Mouse (Mus musculus) kidney, embryonic 15.5 days (tissue): Measurements from ENCODE around the gene Tmem102. TPM values are rescaled to one million over a fixed set of nuclear protein-coding genes. Genes with fewer than 3 reads are reported as not detected.

Source experiments
- ATAC-seq: fragments of 200-750 bp; cut with Nextera tagmentation; replicated peaks from 2 replicates; pipeline ENCODE4 v1.8.0; 2017; ENCODE audit warnings: moderate TSS enrichment; ENCODE audit not compliant: low FRiP score
- H3K27ac ChIP-seq: fragments of 300-500 bp; sonication (generic); 2 replicates; pipeline ENCODE4 v1.5.1; 2015; ENCODE audit warnings: mild to moderate bottlenecking, inconsistent platforms
- H3K27me3 ChIP-seq: fragments of 300-500 bp; sonication (generic); 2 replicates; pipeline ENCODE4 v1.6.1; 2015; ENCODE audit warnings: inconsistent platforms
- H3K36me3 ChIP-seq: fragments of 300-500 bp; sonication (generic); 2 replicates; pipeline ENCODE4 v1.6.1; 2015; ENCODE audit warnings: inconsistent platforms
- H3K4me1 ChIP-seq: fragments of 300-500 bp; sonication (generic); 2 replicates; pipeline ENCODE4 v1.6.1; 2015; ENCODE audit warnings: inconsistent platforms
- H3K4me2 ChIP-seq: fragments of 300-500 bp; sonication (generic); 2 replicates; pipeline ENCODE4 v1.6.1; 2015; ENCODE audit warnings: moderate library complexity, mild to moderate bottlenecking, inconsistent platforms
- H3K4me3 ChIP-seq: fragments of 300-500 bp; sonication (generic); replicated peaks from 2 replicates; pipeline ENCODE4 v1.5.1; 2015; ENCODE audit warnings: mild to moderate bottlenecking, inconsistent platforms
- H3K9ac ChIP-seq: fragments of 300-500 bp; sonication (generic); 2 replicates; pipeline ENCODE4 v1.6.1; 2015; ENCODE audit warnings: mild to moderate bottlenecking, inconsistent platforms
- H3K9me3 ChIP-seq: fragments of 300-500 bp; sonication (generic); replicated peaks from 2 replicates; pipeline ENCODE4 v1.6.1; 2016; ENCODE audit warnings: inconsistent platforms
- WGBS: fragments of 180-500 bp; shearing (Covaris S2); methylation state at CpG from one replicate; pipeline ENCODE4 v1.1.7; 2015; ENCODE audit warnings: mixed read lengths; 5-methylcytosine and 5-hydroxymethylcytosine counted together
- polyA plus RNA-seq: library from polyadenylated mRNA; unstranded; fragments of >200 nt; fragmentation: Nextera tagmentation; extraction: Ambion mirVana; gene quantifications from 2 replicates; pipeline ENCODE4 v1.2.1, GENCODE M21; 2015

Tmem102 gene
- polyA plus RNA-seq, 1 experiment from 2014 or later = 8.3 TPM

GRCm38 (mm10) chr11:69760901-69761200 is 44.6 kb downstream of the Tmem102 start:
- Histone ChIP-seq H3K27me3 (no peaks in the 10 kb centered on the region), H3K4me1 (peaks cover 37% of the 10 kb centered on the region), H3K9ac (no peak overlapping the region), H3K4me2 (no peak overlapping the region), H3K4me3 (no peak overlapping the region), H3K36me3 (no peaks in the 10 kb centered on the region), H3K27ac (0 out of 2 replicates have a peak overlapping the region, but pooled peaks have one; percentile 100), H3K9me3 (no peaks in the 10 kb centered on the region)
- WGBS = 96% methylated on average over 7 of the region's 7 CpGs
- ATAC-seq = no peak

- H3K36me3 ChIP-seq = no peaks in the 10 kb centered on the region
- H3K4me1 ChIP-seq = peaks cover 39% of the 10 kb centered on the region
- H3K9me3 ChIP-seq = no peaks in the 10 kb centered on the region
- no peak overlapping the region for H3K4me3 ChIP-seq
- H3K27ac ChIP-seq = peak overlapping the region; percentile 100
- 0 out of 2 replicates have a peak overlapping the region, but pooled peaks have one; percentile 76 for H3K9ac ChIP-seq
- WGBS = 84% methylated on average over 14 of the region's 14 CpGs
- H3K27me3 ChIP-seq = no peaks in the 10 kb centered on the region
- ATAC-seq = no peak
- H3K4me2 ChIP-seq = peak overlapping the region; percentile 64
Measured at GRCm38 (mm10) chr11:69760160-69760900, 45.1 kb downstream of the Tmem102 start.

GRCm38 (mm10) chr11:69758971-69759721 is 46.3 kb downstream of the Tmem102 start:
- Histone ChIP-seq H3K27ac (peak overlapping the region; percentile 100), H3K9ac (peak overlapping the region; percentile 76), H3K4me1 (peaks cover 45% of the 10 kb centered on the region), H3K27me3 (no peaks in the 10 kb centered on the region), H3K4me3 (peak overlapping the region; percentile 69), H3K9me3 (no peaks in the 10 kb centered on the region), H3K36me3 (no peaks in the 10 kb centered on the region), H3K4me2 (peak overlapping the region; percentile 64)
- under 1% methylated on average over 37 of the region's 37 CpGs for WGBS
- peak; percentile 89 for ATAC-seq

GRCm38 (mm10) chr11:69758478-69758970 is 46.9 kb downstream of the Tmem102 start, which contains the start of gene Polr2a:
Gene Polr2a, minus strand, starts transcription at chr11:69758637.
- H3K4me1 ChIP-seq = peaks cover 49% of the 10 kb centered on the region
- H3K4me2 ChIP-seq = peak within 1 kb of the TSS; percentile 64
- peak within 1 kb of the TSS; percentile 76 for H3K9ac ChIP-seq
- H3K27ac ChIP-seq = peak within 1 kb of the TSS; percentile 100
- 0% methylated on average over 36 of the region's 36 CpGs for WGBS
- peak; percentile 95 for ATAC-seq
- H3K36me3 ChIP-seq = no peaks in the 10 kb centered on the region
- H3K9me3 ChIP-seq = no peaks in the 10 kb centered on the region
- H3K4me3 ChIP-seq = peak within 1 kb of the TSS; percentile 69
- H3K27me3 ChIP-seq = no peaks in the 10 kb centered on the region

- Histone ChIP-seq H3K36me3 (no peaks in the 10 kb centered on the region), H3K27ac (peak overlapping the region; percentile 100), H3K9me3 (no peaks in the 10 kb centered on the region), H3K4me1 (peaks cover 51% of the 10 kb centered on the region), H3K4me2 (peak overlapping the region; percentile 64), H3K27me3 (no peaks in the 10 kb centered on the region), H3K9ac (peak overlapping the region; percentile 76), H3K4me3 (peak overlapping the region; percentile 69)
- peak; percentile 89 for ATAC-seq
- under 1% methylated on average over 26 of the region's 26 CpGs for WGBS
Measured at GRCm38 (mm10) chr11:69758090-69758456, 47.4 kb downstream of the Tmem102 start.

GRCm38 (mm10) chr11:69757303-69758089 is 47.9 kb downstream of the Tmem102 start:
- 0 out of 2 replicates have a peak, but pooled peaks have one; percentile 0 for ATAC-seq
- peak overlapping the region; percentile 69 for H3K4me3 ChIP-seq
- peak overlapping the region; percentile 64 for H3K4me2 ChIP-seq
- H3K9me3 ChIP-seq = no peaks in the 10 kb centered on the region
- H3K27me3 ChIP-seq = no peaks in the 10 kb centered on the region
- H3K36me3 ChIP-seq = no peaks in the 10 kb centered on the region
- WGBS = 34% methylated on average over 9 of the region's 9 CpGs
- peaks cover 53% of the 10 kb centered on the region for H3K4me1 ChIP-seq
- H3K9ac ChIP-seq = peak overlapping the region; percentile 76
- peak overlapping the region; percentile 100 for H3K27ac ChIP-seq

GRCm38 (mm10) chr11:69754701-69755100 is 50.7 kb downstream of the Tmem102 start:
- no peak overlapping the region for H3K9ac ChIP-seq
- no peaks in the 10 kb centered on the region for H3K27me3 ChIP-seq
- peaks cover 45% of the 10 kb centered on the region for H3K4me1 ChIP-seq
- ATAC-seq = no peak
- 52% methylated on average over 3 of the region's 3 CpGs for WGBS
- H3K4me2 ChIP-seq = peak overlapping the region; percentile 49
- no peaks in the 10 kb centered on the region for H3K36me3 ChIP-seq
- no peak overlapping the region for H3K27ac ChIP-seq
- no peaks in the 10 kb centered on the region for H3K9me3 ChIP-seq
- H3K4me3 ChIP-seq = peak overlapping the region; percentile 0; the same call in 1 of the 2 replicates

GRCm38 (mm10) chr11:69754233-69754632 is 51.2 kb downstream of the Tmem102 start:
- no peak overlapping the region for H3K27ac ChIP-seq

More at GRCm38 (mm10) chr11:69754233-69754632, 51.2 kb downstream of the Tmem102 start:
- Histone ChIP-seq H3K27me3 (no peaks in the 10 kb centered on the region), H3K4me3 (no peak overlapping the region), H3K36me3 (no peaks in the 10 kb centered on the region; the same call in 1 of the 2 replicates), H3K9me3 (no peaks in the 10 kb centered on the region), H3K9ac (no peak overlapping the region), H3K4me2 (0 out of 2 replicates have a peak overlapping the region, but pooled peaks have one; percentile 49), H3K4me1 (peaks cover 41% of the 10 kb centered on the region)
- WGBS = 89% methylated on average over 5 of the region's 5 CpGs
- no peak for ATAC-seq

Other genes with a start within 250 kb of the Tmem102 start
- gene Efnb3, start 245.4 kb downstream of the Tmem102 start, polyA plus RNA-seq = 11.9 and 14.3 TPM in 2 replicates
- 26.6 and 27.9 TPM in 2 replicates for gene Wrap53, start 225.4 kb downstream of the Tmem102 start, polyA plus RNA-seq
- 175 and 195 TPM in 2 replicates for gene Trp53, start 225.3 kb downstream of the Tmem102 start, polyA plus RNA-seq
- 11.2 and 13.5 TPM in 2 replicates for gene Atp1b2, start 199.7 kb downstream of the Tmem102 start, polyA plus RNA-seq
- 0.30 and 0.49 TPM in 2 replicates for gene Shbg, start 187.7 kb downstream of the Tmem102 start, polyA plus RNA-seq
- 17.8 and 23.1 TPM in 2 replicates for gene Sat2, start 183.6 kb downstream of the Tmem102 start, polyA plus RNA-seq
- gene Fxr2, start 172.6 kb downstream of the Tmem102 start, polyA plus RNA-seq = 29.2 TPM in 2 replicates
- 0.18 and 0.19 TPM in 2 replicates for gene Sox15, start 150.3 kb downstream of the Tmem102 start, polyA plus RNA-seq
- 71.8 and 78.0 TPM in 2 replicates for gene Mpdu1, start 143.0 kb downstream of the Tmem102 start, polyA plus RNA-seq
- gene Cd68, start 139.5 kb downstream of the Tmem102 start, polyA plus RNA-seq = 10.0 and 14.1 TPM in 2 replicates
- 586 and 589 TPM in 2 replicates for gene Eif4a1, start 133.2 kb downstream of the Tmem102 start, polyA plus RNA-seq
- gene Senp3, start 123.5 kb downstream of the Tmem102 start, polyA plus RNA-seq = 91.6 and 95.2 TPM in 2 replicates
- gene Tnfsf13, start 119.8 kb downstream of the Tmem102 start, polyA plus RNA-seq = 0.45 and 0.53 TPM in 2 replicates
- 9.1 and 11.1 TPM in 2 replicates for gene Tnfsf12, start 109.8 kb downstream of the Tmem102 start, polyA plus RNA-seq
- 4.5 and 7.0 TPM in 2 replicates for gene Tnfsfm13, start 109.5 kb downstream of the Tmem102 start, polyA plus RNA-seq
- gene Polr2a, start 47.0 kb downstream of the Tmem102 start, polyA plus RNA-seq = 29.9 and 31.1 TPM in 2 replicates
- 0.27 and 0.36 TPM in 2 replicates for gene Slc35g3, start 43.7 kb downstream of the Tmem102 start, polyA plus RNA-seq
- gene Zbtb4, start 39.7 kb downstream of the Tmem102 start, polyA plus RNA-seq = 1.9 and 2.8 TPM in 2 replicates
- gene Chrnb1, start 9.7 kb downstream of the Tmem102 start, polyA plus RNA-seq = 11.4 and 12.3 TPM in 2 replicates
- gene Fgf11, start 3.8 kb downstream of the Tmem102 start, polyA plus RNA-seq = 2.0 and 2.5 TPM in 2 replicates
- gene Gm39566, start 9.7 kb upstream of the Tmem102 start, polyA plus RNA-seq = not detected in 2 replicates
- gene Spem2, start 12.8 kb upstream of the Tmem102 start, polyA plus RNA-seq = not detected in 2 replicates
- 0.14 and 0.32 TPM in 2 replicates for gene Spem1, start 16.6 kb upstream of the Tmem102 start, polyA plus RNA-seq
- 5.6 and 7.6 TPM in 2 replicates for gene Nlgn2, start 32.2 kb upstream of the Tmem102 start, polyA plus RNA-seq
- 409 and 443 TPM in 2 replicates for gene Tmem256, start 32.9 kb upstream of the Tmem102 start, polyA plus RNA-seq
- gene Plscr3, start 40.8 kb upstream of the Tmem102 start, polyA plus RNA-seq = 96.5 and 105 TPM in 2 replicates
- gene Tnk1, start 53.1 kb upstream of the Tmem102 start, polyA plus RNA-seq = 5.8 and 7.3 TPM in 2 replicates
- gene Tmem95, start 72.4 kb upstream of the Tmem102 start, polyA plus RNA-seq = 0.32 TPM in 1 of 2 replicates, not detected in the other
- gene Kctd11, start 75.8 kb upstream of the Tmem102 start, polyA plus RNA-seq = 9.4 and 10.1 TPM in 2 replicates
- 0.58 and 0.62 TPM in 2 replicates for gene Acap1, start 89.9 kb upstream of the Tmem102 start, polyA plus RNA-seq
- 12.6 and 13.0 TPM in 2 replicates for gene 2810408A11Rik, start 95.4 kb upstream of the Tmem102 start, polyA plus RNA-seq
- gene Neurl4, start 95.4 kb upstream of the Tmem102 start, polyA plus RNA-seq = 9.3 and 10.8 TPM in 2 replicates
- 77.8 and 86.2 TPM in 2 replicates for gene Gps2, start 108.3 kb upstream of the Tmem102 start, polyA plus RNA-seq
- gene Eif5a, start 116.3 kb upstream of the Tmem102 start, polyA plus RNA-seq = 1,729 and 1,795 TPM in 2 replicates
- 6.3 and 7.5 TPM in 2 replicates for gene Ybx2, start 130.2 kb upstream of the Tmem102 start, polyA plus RNA-seq
- 17.3 and 22.1 TPM in 2 replicates for gene Slc2a4, start 142.6 kb upstream of the Tmem102 start, polyA plus RNA-seq
- 173 and 178 TPM in 2 replicates for gene Cldn7, start 159.2 kb upstream of the Tmem102 start, polyA plus RNA-seq
- 31.0 and 31.7 TPM in 2 replicates for gene Ctdnep1, start 175.5 kb upstream of the Tmem102 start, polyA plus RNA-seq
- gene Elp5, start 176.9 kb upstream of the Tmem102 start, polyA plus RNA-seq = 116 and 120 TPM in 2 replicates
- 447 and 450 TPM in 2 replicates for gene Gabarap, start 185.5 kb upstream of the Tmem102 start, polyA plus RNA-seq
- 75.8 and 78.8 TPM in 2 replicates for gene Phf23, start 190.2 kb upstream of the Tmem102 start, polyA plus RNA-seq
- 38.2 and 43.2 TPM in 2 replicates for gene Dvl2, start 195.0 kb upstream of the Tmem102 start, polyA plus RNA-seq
- 78.1 and 83.0 TPM in 2 replicates for gene Acadvl, start 209.8 kb upstream of the Tmem102 start, polyA plus RNA-seq
- 12.9 and 15.2 TPM in 2 replicates for gene Dlg4, start 211.3 kb upstream of the Tmem102 start, polyA plus RNA-seq
- 1.3 and 2.3 TPM in 2 replicates for gene Asgr1, start 248.5 kb upstream of the Tmem102 start, polyA plus RNA-seq